Mouse (Mus musculus) hindbrain, embryonic 13.5 days (tissue): ENCODE measurements at regions not wholly inside any gene's neighbourhood (a gene's known extent, or its start where the extent isn't known, plus 50 kb on each side); places are given as distances from the start of the nearest gene placed in this dataset.
A peak's percentile ranks its signal among the peaks of the same experiment; 100 is the strongest.
"Not testable (repeated sequence)": the region's sequence is repeated elsewhere in the genome, so short reads cannot be mapped to it uniquely, and the experiment has no call there.

Experiments used
- ATAC-seq: fragments of 200-750 bp; cut with Nextera tagmentation; 2 replicates; pipeline ENCODE4 v1.8.0; 2017; ENCODE audit warnings: moderate TSS enrichment; ENCODE audit not compliant: low FRiP score
- H3K27ac ChIP-seq: fragments of 300-500 bp; sonication (generic); 2 replicates; pipeline ENCODE4 v1.5.1; 2015; ENCODE audit warnings: inconsistent platforms, mild to moderate bottlenecking, moderate library complexity
- H3K27me3 ChIP-seq: fragments of 300-500 bp; sonication (generic); 2 replicates; pipeline ENCODE4 v1.6.1; 2015; ENCODE audit warnings: mild to moderate bottlenecking, inconsistent platforms
- H3K36me3 ChIP-seq: fragments of 300-500 bp; sonication (generic); 2 replicates; pipeline ENCODE4 v1.6.1; 2015; ENCODE audit warnings: mild to moderate bottlenecking, inconsistent platforms
- H3K4me1 ChIP-seq: fragments of 300-500 bp; sonication (generic); replicated peaks from 2 replicates; pipeline ENCODE4 v1.6.1; 2015; ENCODE audit warnings: inconsistent platforms
- H3K4me2 ChIP-seq: fragments of 300-500 bp; sonication (generic); 2 replicates; pipeline ENCODE4 v1.6.1; 2015; ENCODE audit warnings: inconsistent platforms, mild to moderate bottlenecking, moderate library complexity
- H3K4me3 ChIP-seq: fragments of 300-500 bp; sonication (generic); 2 replicates; pipeline ENCODE4 v1.5.1; 2015; ENCODE audit warnings: mild to moderate bottlenecking, inconsistent platforms
- H3K9ac ChIP-seq: fragments of 300-500 bp; sonication (generic); 2 replicates; pipeline ENCODE4 v1.6.1; 2015; ENCODE audit warnings: mild to moderate bottlenecking, inconsistent platforms
- H3K9me3 ChIP-seq: fragments of 300-500 bp; sonication (generic); 2 replicates; pipeline ENCODE4 v1.6.1; 2016; ENCODE audit warnings: inconsistent platforms
- WGBS: fragments of 180-500 bp; shearing (Covaris S2); methylation state at CpG from one replicate; pipeline ENCODE4 v1.1.7; 2015; 5-methylcytosine and 5-hydroxymethylcytosine counted together

DNA sequence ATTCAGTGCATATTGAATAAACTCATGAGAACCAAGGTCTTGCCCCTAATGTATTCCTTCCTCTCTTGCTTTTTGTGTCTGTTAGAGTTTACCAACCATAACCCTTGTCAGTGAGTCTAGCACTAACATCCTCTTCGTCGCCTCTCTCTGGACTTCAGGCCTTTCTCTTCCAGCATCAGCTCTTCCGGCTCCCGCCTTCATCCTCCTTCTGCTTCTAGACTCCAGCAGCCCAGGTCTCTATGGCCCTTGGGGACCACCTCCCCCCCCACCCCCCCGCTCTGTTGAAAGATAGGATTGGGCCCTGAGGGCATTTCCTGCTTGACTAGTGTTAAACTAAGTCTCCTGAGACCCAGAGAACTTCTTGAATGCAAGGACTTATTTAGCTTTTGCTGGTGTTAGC is 144.7 kb upstream of the Mocs1 start:
- H3K4me3 ChIP-seq: no peak overlapping the region
- no peak overlapping the region for H3K27ac ChIP-seq
- peaks cover 9% of the 10 kb centered on the region for H3K4me1 ChIP-seq
- 91% methylated on average over 5 of the region's 5 CpGs for WGBS
- H3K27me3 ChIP-seq: no peaks in the 10 kb centered on the region
- H3K36me3 ChIP-seq: no peaks in the 10 kb centered on the region
- peaks cover 6% of the 10 kb centered on the region; the same call in 1 of the 2 replicates for H3K9me3 ChIP-seq
- H3K4me2 ChIP-seq: no peak overlapping the region
- H3K9ac ChIP-seq: no peak overlapping the region
- ATAC-seq: no peak

DNA sequence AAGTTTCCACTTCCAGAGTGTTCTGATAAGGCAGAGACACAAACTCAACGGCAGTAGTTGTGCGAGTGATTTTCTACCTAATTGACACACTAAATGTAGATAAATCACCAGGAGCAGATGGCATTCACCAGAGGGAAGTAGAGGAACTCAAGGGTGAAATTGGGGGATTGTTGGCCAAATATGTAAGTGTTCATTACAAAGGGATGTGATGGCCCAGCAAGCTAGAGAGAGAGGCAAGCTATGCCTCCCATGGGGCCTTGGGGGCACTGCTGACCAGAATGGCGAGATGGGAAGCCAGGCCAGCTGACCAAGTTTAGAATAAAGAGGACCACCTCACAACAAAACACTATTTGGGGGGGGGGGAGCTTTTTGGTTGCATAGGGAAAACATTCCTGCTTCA is 136.5 kb upstream of the Mocs1 start:
- 48% methylated on average over 3 of the region's 3 CpGs for WGBS
- no peak for ATAC-seq
- no peak overlapping the region for H3K9ac ChIP-seq
- H3K4me2 ChIP-seq: no peak overlapping the region
- H3K9me3 ChIP-seq: peaks cover 14% of the 10 kb centered on the region
- H3K27ac ChIP-seq: no peak overlapping the region
- H3K36me3 ChIP-seq: no peaks in the 10 kb centered on the region
- no peaks in the 10 kb centered on the region for H3K4me1 ChIP-seq
- no peak overlapping the region for H3K4me3 ChIP-seq
- no peaks in the 10 kb centered on the region for H3K27me3 ChIP-seq

DNA sequence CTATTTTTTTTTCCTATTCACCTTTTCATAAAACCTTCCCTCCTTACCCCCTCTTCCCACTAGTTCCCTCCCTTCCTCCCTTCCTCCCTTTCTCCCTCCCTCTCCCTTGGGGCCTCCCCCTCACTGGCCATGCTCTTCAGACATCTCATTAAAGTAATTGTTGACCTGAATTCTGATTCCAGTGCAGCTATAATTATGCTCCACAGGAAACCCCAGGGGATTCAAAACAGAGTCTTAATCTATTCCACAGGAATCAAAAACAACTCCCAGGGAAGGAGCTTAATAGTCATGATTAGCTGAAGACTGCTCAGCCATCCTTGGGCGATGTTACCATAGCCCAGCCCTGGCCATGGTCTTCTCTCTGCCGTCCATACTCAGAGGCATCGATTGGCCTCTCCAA is 123.7 kb upstream of the Mocs1 start:
- 83% methylated on average over 3 of the region's 3 CpGs for WGBS
- no peak overlapping the region for H3K27ac ChIP-seq

DNA sequence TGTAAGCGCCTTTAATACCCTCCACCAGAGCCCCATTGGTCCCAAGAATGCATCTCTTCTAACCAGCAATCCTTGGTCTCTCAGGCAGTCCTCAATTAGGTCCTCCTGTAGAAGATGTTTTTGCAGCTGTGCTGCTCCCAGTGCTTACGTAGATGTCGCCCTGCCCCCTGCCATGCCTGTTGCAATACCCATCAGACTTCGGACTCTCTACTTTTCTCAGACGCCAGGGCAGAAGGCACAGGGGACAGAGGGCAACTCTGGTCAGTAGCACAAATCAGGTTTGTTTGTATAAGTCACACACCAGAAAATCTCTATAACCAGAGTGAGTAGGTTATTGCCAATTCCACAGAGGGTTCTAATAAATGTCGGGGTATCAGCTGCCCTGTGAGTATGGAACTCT is 123.0 kb upstream of the Mocs1 start:
- 0 out of 2 replicates have a peak, but pooled peaks cover 4% of the 10 kb centered on the region for H3K4me1 ChIP-seq
- no peak overlapping the region for H3K4me2 ChIP-seq
- no peak overlapping the region for H3K9ac ChIP-seq
- no peak overlapping the region for H3K27ac ChIP-seq
- 79% methylated on average over 6 of the region's 6 CpGs for WGBS
- H3K27me3 ChIP-seq: no peaks in the 10 kb centered on the region
- no peak for ATAC-seq
- H3K36me3 ChIP-seq: no peaks in the 10 kb centered on the region
- H3K4me3 ChIP-seq: no peak overlapping the region
- no peaks in the 10 kb centered on the region for H3K9me3 ChIP-seq

More for the DNA sequence above, 123.7 kb upstream of the Mocs1 start:
- Histone ChIP-seq H3K4me1 (0 out of 2 replicates have a peak, but pooled peaks cover 3% of the 10 kb centered on the region), H3K9me3 (no peaks in the 10 kb centered on the region), H3K4me3 (no peak overlapping the region), H3K36me3 (no peaks in the 10 kb centered on the region), H3K27me3 (no peaks in the 10 kb centered on the region), H3K4me2 (no peak overlapping the region), H3K9ac (no peak overlapping the region)
- ATAC-seq: 0 out of 2 replicates have a peak, but pooled peaks have one; percentile 46

DNA sequence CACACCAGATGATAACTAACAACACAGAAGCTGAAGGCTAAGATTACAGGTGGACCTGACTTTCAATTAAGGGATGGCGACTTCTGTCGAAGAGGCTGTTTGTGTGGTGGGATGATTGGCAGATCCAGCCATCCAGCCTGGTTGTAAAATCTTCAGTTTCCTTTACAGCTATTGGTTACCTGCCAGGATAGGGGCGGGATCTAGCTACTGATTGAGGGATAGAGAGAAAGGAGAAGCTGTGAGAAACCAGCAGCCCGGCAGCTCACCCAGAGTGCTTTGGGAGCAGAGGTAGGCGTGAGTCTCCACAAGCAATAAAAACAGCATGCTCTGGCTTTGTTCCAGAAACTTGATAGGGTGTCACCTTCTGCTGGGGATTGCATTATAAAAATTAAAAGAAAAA is 119.1 kb upstream of the Mocs1 start:
- no peaks in the 10 kb centered on the region for H3K9me3 ChIP-seq
- 0 out of 2 replicates have a peak, but pooled peaks cover 4% of the 10 kb centered on the region for H3K4me1 ChIP-seq
- H3K27ac ChIP-seq: no peak overlapping the region; the same call in 1 of the 2 replicates
- H3K4me3 ChIP-seq: no peak overlapping the region
- 27% methylated on average over 5 of the region's 5 CpGs for WGBS
- ATAC-seq: peak; percentile 90
- no peak overlapping the region for H3K9ac ChIP-seq
- no peaks in the 10 kb centered on the region for H3K27me3 ChIP-seq
- H3K36me3 ChIP-seq: no peaks in the 10 kb centered on the region
- H3K4me2 ChIP-seq: peak overlapping the region; percentile 36

DNA sequence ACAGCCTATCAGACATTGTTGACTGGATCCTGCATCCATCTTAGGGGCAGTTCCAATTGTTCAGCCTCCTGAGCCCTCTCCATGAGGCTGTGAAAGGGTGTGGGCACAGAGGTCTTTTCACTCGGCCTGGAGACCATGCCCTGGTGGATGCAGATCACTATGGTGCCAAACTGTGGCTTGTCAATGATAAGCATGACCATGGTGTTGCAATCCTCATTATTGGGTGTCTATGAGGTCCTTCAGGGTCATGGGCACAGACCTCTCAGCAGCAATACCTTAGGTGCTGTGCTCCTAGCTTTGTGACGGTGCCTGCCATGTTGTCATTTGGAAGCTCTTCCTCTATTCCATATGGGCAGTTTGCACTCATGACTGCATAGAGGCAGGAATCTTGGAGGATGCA is 114.0 kb upstream of the Mocs1 start:
- Histone ChIP-seq H3K9me3 (no peaks in the 10 kb centered on the region), H3K4me1 (0 out of 2 replicates have a peak, but pooled peaks cover 3% of the 10 kb centered on the region), H3K4me3 (no peak overlapping the region), H3K27me3 (no peaks in the 10 kb centered on the region), H3K9ac (no peak overlapping the region), H3K4me2 (no peak overlapping the region), H3K27ac (no peak overlapping the region), H3K36me3 (no peaks in the 10 kb centered on the region)
- no peak for ATAC-seq
- 79% methylated on average over 2 of the region's 2 CpGs for WGBS

DNA sequence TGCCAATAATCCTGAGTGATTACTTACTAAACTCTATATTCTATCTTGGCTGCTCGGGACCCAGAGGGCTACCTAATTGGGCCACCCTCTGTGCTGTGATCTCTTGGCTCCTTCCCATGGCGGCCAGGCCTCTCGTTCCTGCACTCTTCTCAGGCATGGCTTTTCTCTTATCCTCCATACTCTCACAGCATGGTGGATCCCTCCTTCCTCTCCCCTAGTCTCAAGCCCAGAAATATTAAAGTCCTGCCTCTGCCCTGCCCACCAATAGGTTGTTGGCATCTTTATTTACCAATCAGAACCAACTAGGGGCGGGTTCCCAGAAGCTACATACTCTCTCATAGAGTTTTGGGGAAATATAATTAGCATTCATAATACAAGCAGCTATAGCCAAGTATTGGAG is 100.6 kb upstream of the Mocs1 start:
- 62% methylated on average over 4 of the region's 4 CpGs for WGBS
- Histone ChIP-seq H3K27ac (no peak overlapping the region), H3K36me3 (no peaks in the 10 kb centered on the region), H3K4me2 (no peak overlapping the region), H3K9ac (no peak overlapping the region), H3K9me3 (no peaks in the 10 kb centered on the region), H3K4me3 (no peak overlapping the region), H3K4me1 (no peaks in the 10 kb centered on the region), H3K27me3 (no peaks in the 10 kb centered on the region)
- ATAC-seq: no peak

DNA sequence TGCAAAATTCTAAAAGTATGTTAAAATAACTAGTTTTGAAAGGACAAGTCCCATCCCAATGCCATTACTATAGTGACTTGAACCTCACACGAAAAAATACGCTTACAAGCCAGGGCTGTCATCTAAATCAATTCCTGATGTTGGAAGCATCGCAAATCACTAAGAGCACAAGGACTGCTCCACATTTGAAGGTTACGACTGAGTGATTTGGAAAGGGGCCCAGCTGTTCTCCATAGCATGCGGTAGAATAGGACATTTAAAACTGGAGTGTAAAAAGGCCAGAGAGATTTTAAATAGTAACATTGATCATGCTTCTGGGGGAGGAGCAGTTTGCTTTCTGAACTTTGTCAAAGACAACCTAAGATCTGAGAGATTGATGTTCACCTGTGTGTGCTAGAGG is 92.8 kb upstream of the Mocs1 start:
- Histone ChIP-seq H3K27ac (no peak overlapping the region), H3K36me3 (no peaks in the 10 kb centered on the region), H3K4me3 (no peak overlapping the region), H3K9ac (no peak overlapping the region), H3K27me3 (no peaks in the 10 kb centered on the region), H3K9me3 (no peaks in the 10 kb centered on the region), H3K4me1 (no peaks in the 10 kb centered on the region), H3K4me2 (no peak overlapping the region)
- no peak for ATAC-seq
- WGBS: 75% methylated on average over 5 of the region's 5 CpGs

DNA sequence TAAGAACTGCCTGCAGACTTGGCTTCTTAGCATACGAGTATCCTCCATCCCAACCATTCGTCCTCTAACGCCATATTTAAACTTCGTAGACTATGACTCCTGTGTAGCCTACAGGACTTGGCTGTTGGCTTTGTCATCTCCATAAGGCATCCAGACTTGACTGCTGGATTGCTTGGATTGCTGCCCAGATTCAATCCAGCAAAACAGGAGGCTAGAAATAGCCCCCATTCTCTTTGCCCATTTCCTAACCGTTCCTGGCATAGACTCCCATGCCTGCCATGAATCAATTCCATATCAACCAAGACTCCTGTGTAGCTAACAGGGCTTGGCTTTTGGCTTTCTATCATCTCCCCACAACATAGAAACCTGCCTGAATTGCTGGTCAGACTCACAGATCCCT is 90.3 kb upstream of the Mocs1 start:
- Histone ChIP-seq H3K4me3 (no peak overlapping the region), H3K27ac (no peak overlapping the region), H3K4me2 (no peak overlapping the region), H3K9ac (no peak overlapping the region), H3K4me1 (no peaks in the 10 kb centered on the region), H3K9me3 (no peaks in the 10 kb centered on the region), H3K36me3 (no peaks in the 10 kb centered on the region), H3K27me3 (no peaks in the 10 kb centered on the region)
- 96% methylated on average over 5 of the region's 5 CpGs for WGBS
- no peak for ATAC-seq

DNA sequence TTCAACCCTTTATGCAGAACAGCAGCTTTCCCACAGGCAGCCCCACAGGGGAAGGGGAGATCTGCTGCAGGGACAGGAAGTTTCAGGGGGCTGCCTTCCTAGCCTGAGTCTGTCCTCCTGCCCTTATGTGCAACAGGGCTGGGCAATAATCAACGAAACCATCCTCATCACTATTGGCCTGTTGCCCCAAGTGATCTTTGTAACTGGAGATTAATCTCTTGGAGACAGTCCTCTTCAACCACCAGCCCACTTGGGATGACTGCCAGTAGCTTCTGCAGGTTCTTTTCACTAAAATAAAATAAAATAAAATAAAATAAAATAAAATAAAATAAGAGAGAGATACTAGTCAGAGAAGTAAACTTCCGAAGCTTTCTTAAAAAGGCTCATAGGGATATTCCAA is 85.5 kb upstream of the Mocs1 start:
- Histone ChIP-seq H3K4me2 (no peak overlapping the region), H3K9me3 (no peaks in the 10 kb centered on the region), H3K4me3 (no peak overlapping the region), H3K9ac (no peak overlapping the region), H3K27ac (no peak overlapping the region), H3K36me3 (no peaks in the 10 kb centered on the region), H3K27me3 (no peaks in the 10 kb centered on the region), H3K4me1 (no peaks in the 10 kb centered on the region)
- no peak for ATAC-seq
- WGBS: 87% methylated on average over 2 of the region's 2 CpGs

DNA sequence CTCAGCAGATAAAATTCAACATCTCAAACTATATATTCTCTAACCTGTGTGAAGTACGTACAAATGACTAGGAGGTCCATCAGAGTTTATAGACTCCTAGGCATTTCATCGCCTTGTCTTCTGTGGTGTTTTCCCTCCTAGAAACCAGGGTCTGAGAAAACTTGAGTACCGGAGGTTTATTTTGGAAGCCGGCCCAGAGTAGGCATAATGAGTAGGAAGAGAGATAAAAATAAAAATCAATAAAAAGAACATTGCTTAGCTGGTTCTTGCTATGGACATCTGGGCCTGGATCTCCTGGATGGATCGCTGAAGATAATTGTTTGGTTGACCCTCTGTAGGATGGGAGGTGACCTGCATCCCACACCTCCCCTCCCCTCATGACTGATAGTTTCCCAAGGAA is 81.5 kb upstream of the Mocs1 start:
- Histone ChIP-seq H3K4me3 (no peak overlapping the region), H3K27ac (no peak overlapping the region), H3K4me2 (no peak overlapping the region), H3K4me1 (no peaks in the 10 kb centered on the region), H3K9me3 (no peaks in the 10 kb centered on the region), H3K36me3 (no peaks in the 10 kb centered on the region), H3K9ac (no peak overlapping the region), H3K27me3 (no peaks in the 10 kb centered on the region)
- 91% methylated on average over 5 of the region's 5 CpGs for WGBS
- ATAC-seq: no peak

DNA sequence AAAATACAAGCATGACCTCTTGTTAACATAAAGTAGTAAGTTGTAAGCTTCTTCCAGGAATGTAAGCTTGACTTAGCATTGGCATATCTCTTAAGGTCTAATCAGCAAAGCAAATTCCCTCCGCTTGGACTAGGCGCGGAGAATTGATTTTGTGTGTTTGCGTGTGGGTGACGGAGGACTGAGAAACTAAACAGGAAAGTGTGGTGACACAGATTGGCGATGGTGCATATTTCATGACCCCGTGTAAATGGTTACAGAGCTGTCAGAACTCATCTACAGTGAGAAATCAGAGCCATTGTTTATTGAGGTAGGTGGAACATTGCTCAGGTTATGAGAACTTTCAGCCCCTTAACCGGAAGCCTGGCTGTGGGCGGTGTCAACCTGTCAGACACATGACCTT is 78.8 kb upstream of the Mocs1 start:
- H3K4me2 ChIP-seq: no peak overlapping the region
- no peaks in the 10 kb centered on the region for H3K27me3 ChIP-seq
- no peak overlapping the region for H3K27ac ChIP-seq
- no peaks in the 10 kb centered on the region for H3K4me1 ChIP-seq
- no peak overlapping the region for H3K4me3 ChIP-seq
- WGBS: 59% methylated on average over 9 of the region's 9 CpGs
- H3K9ac ChIP-seq: no peak overlapping the region
- no peaks in the 10 kb centered on the region for H3K9me3 ChIP-seq
- H3K36me3 ChIP-seq: no peaks in the 10 kb centered on the region
- no peak for ATAC-seq

DNA sequence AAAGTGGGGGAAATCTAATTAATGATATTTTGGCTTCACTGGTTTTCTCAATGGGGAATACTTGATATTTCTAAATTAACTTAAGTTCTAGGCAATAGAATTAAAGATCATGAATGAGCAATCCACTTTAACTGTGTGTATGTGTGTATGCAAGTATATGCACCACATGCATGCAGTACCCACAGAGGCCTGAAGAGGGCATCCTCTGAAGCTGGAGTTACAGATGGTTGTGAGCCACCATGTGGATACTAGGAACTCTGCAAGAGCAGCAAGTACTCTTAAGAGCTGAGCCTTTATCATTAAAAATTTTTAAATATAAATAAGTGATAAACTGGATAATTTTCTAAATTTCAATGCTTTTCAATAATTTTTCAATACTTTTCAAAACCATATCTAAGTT is 69.0 kb upstream of the Mocs1 start:
- Histone ChIP-seq H3K9ac (no peak overlapping the region), H3K4me3 (no peak overlapping the region)

DNA sequence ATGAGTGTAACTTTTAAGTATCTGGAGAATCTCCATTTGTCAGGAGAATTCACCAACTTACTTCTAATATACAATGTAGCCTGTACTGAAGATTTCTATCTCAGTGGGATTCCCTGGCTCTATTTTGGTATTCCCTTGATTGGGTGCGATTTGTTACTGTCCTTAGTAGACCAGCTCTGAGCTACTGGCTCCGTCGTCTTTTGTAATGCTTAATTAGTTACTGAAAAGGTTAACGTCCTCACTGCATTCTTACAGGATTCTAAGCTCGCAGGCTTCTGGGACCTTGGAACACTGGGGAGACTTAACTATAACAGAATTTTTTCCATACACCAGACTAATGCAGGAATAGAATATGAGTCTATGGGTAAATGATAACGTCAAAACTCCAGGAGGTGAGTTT is 67.9 kb upstream of the Mocs1 start:
- H3K27me3 ChIP-seq, ATAC-seq, H3K27ac ChIP-seq, H3K36me3 ChIP-seq, H3K9ac ChIP-seq, H3K9me3 ChIP-seq, H3K4me2 ChIP-seq, H3K4me3 ChIP-seq, H3K4me1 ChIP-seq: not testable (repeated sequence)
- WGBS: 20% methylated on average over 6 of the region's 6 CpGs

More for the DNA sequence above, 69.0 kb upstream of the Mocs1 start:
- ATAC-seq: no peak
- Histone ChIP-seq H3K4me1 (no peaks in the 10 kb centered on the region), H3K9me3 (no peaks in the 10 kb centered on the region; the same call in 1 of the 2 replicates), H3K4me2 (no peak overlapping the region), H3K27ac (no peak overlapping the region), H3K36me3 (no peaks in the 10 kb centered on the region), H3K27me3 (no peaks in the 10 kb centered on the region)
